Mouse (Mus musculus): ENCODE data around the gene 4930564D02Rik. TPM values are rescaled to one million over a fixed set of nuclear protein-coding genes. Genes with fewer than 3 reads are reported as not detected.

4930564D02Rik gene
- total RNA-seq, 2 experiments from 2014 or later = not detected

DNA sequence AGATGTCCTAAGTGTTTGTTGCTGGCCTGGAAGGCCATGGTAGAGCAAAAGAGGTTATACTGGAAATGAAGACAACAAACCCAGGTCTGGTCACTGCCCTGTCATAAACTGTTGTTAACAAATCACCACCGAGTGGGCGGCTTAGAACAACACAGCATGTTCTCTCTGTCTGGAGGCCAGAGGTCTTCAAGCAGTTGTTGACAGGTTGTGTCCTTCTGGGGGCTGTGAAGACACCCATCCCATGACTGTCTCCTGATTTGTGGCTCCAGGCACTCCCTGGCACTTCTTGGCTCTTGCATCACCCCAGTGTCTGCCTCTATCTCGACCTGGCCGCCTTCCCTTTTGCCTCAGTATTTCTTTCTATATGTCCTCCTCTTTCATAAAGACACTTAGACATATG is 11.0 kb upstream of the 4930564D02Rik start:
- no peak for DNase-seq (ENCODE audit: low spot score in 2 of 2)

- DNase-seq (ENCODE audit: low spot score in 2 of 2) = peak; percentile 89 to 91
Observed at GRCm38 (mm10) chr3:105058627-105059513, 7.8 kb upstream of the 4930564D02Rik start.

GRCm38 (mm10) chr3:105059911-105060310 is 6.7 kb upstream of the 4930564D02Rik start:
- no peak for DNase-seq (ENCODE audit: low spot score in 2 of 2)

DNA sequence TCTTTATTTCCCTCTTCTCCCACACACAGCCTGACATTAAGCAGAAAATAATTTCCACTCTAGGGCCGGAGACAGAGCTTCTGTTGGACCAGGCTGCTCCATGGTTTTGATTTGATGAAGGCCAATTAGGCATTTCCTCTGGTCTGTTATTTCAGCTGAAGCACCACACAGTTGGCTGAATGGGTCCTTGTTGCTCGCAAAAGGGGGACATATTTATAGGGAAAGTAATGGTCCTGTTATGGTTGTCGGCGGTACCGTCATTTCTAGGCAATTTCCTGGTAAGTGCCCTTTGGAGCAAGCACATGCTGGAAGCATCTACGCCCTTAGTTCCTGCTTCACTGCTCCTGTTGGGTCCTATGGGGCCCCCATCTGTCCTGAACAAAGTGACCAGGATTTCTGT is 5.7 kb upstream of the 4930564D02Rik start:
- DNase-seq (ENCODE audit: low spot score in 2 of 2) = no peak

DNA sequence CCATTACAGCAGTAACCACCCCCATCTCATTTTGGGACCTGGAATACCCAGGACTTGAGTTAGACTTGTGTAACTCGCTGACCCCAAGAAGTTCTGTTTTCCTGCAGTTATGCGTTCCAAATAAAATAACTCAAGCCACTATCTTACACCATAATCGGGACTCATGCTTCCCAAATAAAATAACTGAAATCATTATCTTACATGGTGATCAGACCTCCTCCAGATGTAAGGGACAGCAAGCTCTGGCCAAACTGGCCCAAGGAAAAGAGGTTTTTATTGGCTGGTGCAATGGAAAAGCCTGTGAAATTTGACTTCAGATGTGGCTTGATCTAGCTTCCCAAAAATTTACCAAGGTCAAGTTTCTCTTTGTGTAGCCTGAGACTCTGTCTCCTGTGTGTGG is 5.1 kb upstream of the 4930564D02Rik start:
- no peak for DNase-seq (ENCODE audit: low spot score in 2 of 2)

- no peak for DNase-seq (ENCODE audit: low spot score in 2 of 2)
Observed at GRCm38 (mm10) chr3:105061991-105062390, 4.7 kb upstream of the 4930564D02Rik start.

- no peak for DNase-seq (ENCODE audit: low spot score in 2 of 2)
Observed at GRCm38 (mm10) chr3:105062676-105063075, 4.0 kb upstream of the 4930564D02Rik start.

GRCm38 (mm10) chr3:105070553-105070952 is 3.9 kb downstream of the 4930564D02Rik start:
- no peak for DNase-seq (ENCODE audit: low spot score in 2 of 2)

GRCm38 (mm10) chr3:105071251-105071650 is 4.6 kb downstream of the 4930564D02Rik start:
- no peak for DNase-seq (ENCODE audit: low spot score in 2 of 2)

DNA sequence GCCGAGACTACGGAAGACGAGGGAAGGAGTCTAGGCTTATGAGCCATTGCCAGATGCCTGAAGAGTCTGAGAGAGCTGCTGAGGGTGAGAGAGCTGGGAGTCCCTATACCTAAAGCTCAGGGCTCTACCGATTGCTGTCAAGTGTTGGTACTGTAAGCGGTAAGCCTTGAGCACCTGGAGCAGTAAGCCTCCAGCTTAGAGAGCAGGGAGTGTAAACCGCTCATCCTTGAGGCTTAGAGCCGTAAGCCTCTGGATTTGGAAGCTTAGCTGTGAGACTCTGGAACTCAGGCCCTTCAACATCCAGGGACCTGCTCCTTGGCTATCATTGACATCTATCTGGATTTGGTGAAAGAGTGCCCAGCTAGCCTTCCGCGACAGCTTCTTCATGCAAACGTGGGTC is 5.9 kb downstream of the 4930564D02Rik start:
- DNase-seq (ENCODE audit: low spot score in 2 of 2) = no peak

- no peak for DNase-seq (ENCODE audit: low spot score in 2 of 2)
Observed at GRCm38 (mm10) chr3:105075796-105076195, 9.2 kb downstream of the 4930564D02Rik start.

GRCm38 (mm10) chr3:105078231-105078826 is 11.7 kb downstream of the 4930564D02Rik start:
- peak; percentile 80 for DNase-seq (ENCODE audit: low spot score in 2 of 2)

- DNase-seq (ENCODE audit: low spot score in 2 of 2) = no peak
Observed at GRCm38 (mm10) chr3:105087344-105087743, 20.7 kb downstream of the 4930564D02Rik start.

GRCm38 (mm10) chr3:105088638-105089037 is 22.0 kb downstream of the 4930564D02Rik start:
- DNase-seq (ENCODE audit: low spot score in 2 of 2) = no peak

GRCm38 (mm10) chr3:105090147-105090546 is 23.5 kb downstream of the 4930564D02Rik start:
- DNase-seq (ENCODE audit: low spot score in 2 of 2) = no peak

DNA sequence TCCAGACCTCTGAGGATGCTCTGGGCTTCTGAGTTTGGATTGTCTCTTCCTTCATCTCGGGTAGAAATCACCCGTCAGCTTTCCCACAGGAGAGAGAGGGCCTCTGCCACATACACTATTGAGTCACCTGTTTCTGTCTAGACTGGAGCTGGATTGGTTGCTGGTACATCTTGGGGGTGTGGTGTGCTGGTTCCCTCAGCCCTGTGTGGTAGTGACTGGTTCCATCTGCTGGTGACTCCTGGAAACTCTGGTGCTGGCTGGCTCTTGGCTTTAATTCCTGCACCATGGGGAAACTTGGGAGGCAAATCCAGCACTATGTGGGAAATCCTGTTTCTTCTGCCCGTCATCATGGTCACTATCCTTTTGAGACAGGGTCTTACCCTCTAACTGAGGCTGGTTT is 24.3 kb downstream of the 4930564D02Rik start:
- DNase-seq (ENCODE audit: low spot score in 2 of 2) = peak; percentile 53 to 65

- no peak for DNase-seq (ENCODE audit: low spot score in 2 of 2)
Observed at GRCm38 (mm10) chr3:105092721-105093505, 26.3 kb downstream of the 4930564D02Rik start.

GRCm38 (mm10) chr3:105094448-105094847 is 27.8 kb downstream of the 4930564D02Rik start:
- DNase-seq (ENCODE audit: low spot score in 2 of 2) = no peak

DNA sequence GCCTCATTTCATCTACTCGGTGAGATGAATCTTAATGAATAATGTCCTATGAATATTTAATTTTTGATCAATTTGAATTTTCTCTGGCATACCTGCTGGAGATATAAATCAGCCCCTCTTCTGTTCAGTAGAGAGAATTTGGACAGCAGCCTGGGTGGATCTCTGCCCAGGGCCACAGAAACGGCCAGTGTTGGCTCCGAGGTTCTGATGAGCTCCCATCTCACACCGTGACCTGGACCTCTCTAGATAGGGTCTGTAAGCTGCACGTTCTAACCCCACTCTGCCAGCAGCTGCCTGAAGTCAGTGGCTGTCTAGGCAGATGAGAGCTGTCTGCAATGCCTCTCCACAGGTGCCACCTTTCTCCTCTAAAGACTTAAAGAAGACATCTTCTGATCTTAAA is 28.4 kb downstream of the 4930564D02Rik start:
- no peak for DNase-seq (ENCODE audit: low spot score in 2 of 2)

DNA sequence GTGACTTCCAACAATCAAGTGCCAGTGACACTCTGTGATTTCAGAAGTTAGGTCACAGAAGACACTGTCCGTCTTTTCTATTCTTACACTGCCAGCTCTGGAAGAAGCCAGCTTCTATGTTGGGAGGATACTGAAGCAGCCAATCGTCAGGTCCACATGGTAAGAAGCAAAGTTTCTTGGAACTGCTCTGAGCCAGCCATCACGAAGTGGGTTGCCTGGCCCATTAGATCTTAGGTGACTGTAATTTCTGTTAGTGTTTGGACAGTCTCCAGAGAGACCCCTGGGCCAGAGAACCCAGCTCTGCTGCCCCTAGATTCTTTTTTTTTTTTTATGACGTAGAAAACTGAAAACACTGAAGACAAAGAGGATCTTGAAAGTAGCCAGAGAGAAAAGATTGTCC is 30.9 kb downstream of the 4930564D02Rik start:
- no peak for DNase-seq (ENCODE audit: low spot score in 2 of 2)

DNA sequence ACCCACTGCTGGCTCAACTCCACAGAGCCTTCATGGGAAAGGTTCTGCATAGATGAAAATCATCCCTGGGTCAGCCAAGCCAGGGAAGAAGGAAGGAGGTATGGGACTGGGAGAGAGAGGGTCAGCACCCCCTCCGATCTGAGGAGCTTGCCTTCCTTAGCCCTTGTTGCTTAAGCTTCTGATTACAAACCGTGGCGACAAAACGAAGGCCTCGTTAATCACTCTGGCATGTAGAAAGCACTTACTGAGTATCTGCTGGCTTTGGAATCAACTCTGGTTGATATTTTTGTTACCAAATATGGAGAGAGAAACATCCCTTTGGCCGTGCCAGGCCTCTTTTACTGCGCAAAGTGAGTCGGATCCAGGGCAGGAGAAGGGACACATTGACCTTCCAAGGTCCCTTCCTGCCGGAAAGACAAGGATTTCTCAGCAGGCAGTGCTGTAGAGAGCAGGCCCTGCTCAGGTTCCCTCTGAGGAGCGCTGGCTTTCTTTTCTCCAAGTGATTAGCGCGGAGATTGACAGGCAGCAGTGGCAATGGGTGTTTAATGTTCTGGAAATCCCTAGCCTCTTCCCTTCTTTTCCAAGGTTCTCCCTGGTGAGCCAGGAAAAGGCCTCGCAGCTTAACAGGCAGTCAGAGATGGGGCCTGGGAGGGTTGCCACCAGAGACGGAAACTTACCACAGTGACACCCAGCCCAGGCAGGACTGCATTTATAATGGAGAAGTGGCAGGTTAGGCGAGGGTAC is 33.1 kb downstream of the 4930564D02Rik start:
- no peak for DNase-seq (ENCODE audit: low spot score in 2 of 2)

Data from left cerebral cortex, adult 18-20 months (tissue).